Mouse (Mus musculus) liver, embryonic 16.5 days (tissue): ENCODE results near the gene Cdh13. TPM values are rescaled to one million over a fixed set of nuclear protein-coding genes. Genes with fewer than 3 reads are reported as not detected.
"Not testable (repeated sequence)": the region's sequence is repeated elsewhere in the genome, so short reads cannot be mapped to it uniquely, and the experiment has no call there.

Experiments
- ATAC-seq: fragments of 200-750 bp; cut with Nextera tagmentation; 2 replicates; pipeline ENCODE4 v1.8.0; 2017; ENCODE audit warnings: low read depth, mild to moderate bottlenecking, moderate number of reproducible peaks, moderate library complexity
- H3K27ac ChIP-seq: fragments of 300-500 bp; sonication (generic); 2 replicates; pipeline ENCODE4 v1.5.1; 2014; ENCODE audit warnings: mild to moderate bottlenecking, low read length
- H3K27me3 ChIP-seq: fragments of 300-500 bp; sonication (generic); 2 replicates; pipeline ENCODE4 v1.6.1; 2014; ENCODE audit warnings: low read depth, low read length, mixed read lengths; ENCODE audit not compliant: control insufficient read depth, insufficient read depth
- H3K36me3 ChIP-seq: fragments of 300-500 bp; sonication (generic); 2 replicates; pipeline ENCODE4 v1.6.1; 2014; ENCODE audit warnings: mild to moderate bottlenecking; ENCODE audit not compliant: control insufficient read depth, insufficient read depth
- H3K4me1 ChIP-seq: fragments of 300-500 bp; sonication (generic); 2 replicates; pipeline ENCODE4 v1.6.1; 2014; ENCODE audit warnings: low read depth, low read length, mixed read lengths; ENCODE audit not compliant: control insufficient read depth
- H3K4me2 ChIP-seq: fragments of 300-500 bp; sonication (generic); 2 replicates; pipeline ENCODE4 v1.6.1; 2014; ENCODE audit warnings: low read depth, low read length, mixed read lengths
- H3K4me3 ChIP-seq: fragments of 300-500 bp; sonication (generic); 2 replicates; pipeline ENCODE4 v1.5.1; 2014; ENCODE audit warnings: low read depth, mild to moderate bottlenecking, low read length
- H3K9ac ChIP-seq: fragments of 300-500 bp; sonication (generic); 2 replicates; pipeline ENCODE4 v1.6.1; 2014; ENCODE audit warnings: low read depth, low read length
- H3K9me3 ChIP-seq: fragments of 300-500 bp; sonication (generic); replicated peaks from 2 replicates; pipeline ENCODE4 v1.6.1; 2016; ENCODE audit warnings: low read length; ENCODE audit not compliant: control insufficient read depth
- WGBS: fragments of 180-500 bp; shearing (Covaris S2); extraction: QIAGEN DNeasy Blood & Tissue Kit; methylation state at CpG from one replicate; pipeline ENCODE4 v1.1.7; 2014; ENCODE audit not compliant: insufficient replicate concordance; 5-methylcytosine and 5-hydroxymethylcytosine counted together
- polyA plus RNA-seq: library from polyadenylated mRNA; unstranded; fragments of >200 nt; fragmentation: Nextera tagmentation; extraction: Ambion mirVana; gene quantifications from 2 replicates; pipeline ENCODE4 v1.2.1, GENCODE M21; 2015

Cdh13 gene
- polyA plus RNA-seq, 1 experiment from 2014 or later = 1.0 TPM

DNA sequence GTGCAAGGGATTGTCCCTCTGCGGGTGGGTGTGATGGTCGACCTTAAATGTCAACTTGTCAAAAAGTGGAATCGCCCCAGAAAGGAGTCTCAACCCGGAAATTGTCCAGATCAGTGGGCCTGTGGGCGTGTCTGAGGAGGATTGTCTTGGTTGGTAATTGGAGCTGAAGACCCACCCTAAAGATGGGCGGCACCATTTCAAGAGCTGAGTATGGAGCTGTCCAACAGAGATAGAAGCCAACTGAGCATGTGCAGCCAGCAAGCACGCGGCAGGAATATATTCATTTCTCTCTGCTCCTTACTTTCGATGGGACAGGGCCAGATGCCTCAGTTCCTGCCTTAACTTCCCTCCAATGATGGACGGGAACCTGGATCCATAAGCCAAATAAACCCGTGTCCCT lies 466.3 kb downstream of the Cdh13 start:
- H3K27me3 ChIP-seq = no peaks in the 10 kb centered on the region
- H3K36me3 ChIP-seq = no peaks in the 10 kb centered on the region
- H3K9ac ChIP-seq = no peak overlapping the region
- H3K27ac ChIP-seq = no peak overlapping the region
- WGBS = 60% methylated on average over 11 of the region's 11 CpGs
- no peak overlapping the region for H3K4me3 ChIP-seq
- H3K4me1 ChIP-seq = no peaks in the 10 kb centered on the region
- no peak for ATAC-seq
- no peak overlapping the region for H3K4me2 ChIP-seq
- no peaks in the 10 kb centered on the region; the same call in 1 of the 2 replicates for H3K9me3 ChIP-seq

DNA sequence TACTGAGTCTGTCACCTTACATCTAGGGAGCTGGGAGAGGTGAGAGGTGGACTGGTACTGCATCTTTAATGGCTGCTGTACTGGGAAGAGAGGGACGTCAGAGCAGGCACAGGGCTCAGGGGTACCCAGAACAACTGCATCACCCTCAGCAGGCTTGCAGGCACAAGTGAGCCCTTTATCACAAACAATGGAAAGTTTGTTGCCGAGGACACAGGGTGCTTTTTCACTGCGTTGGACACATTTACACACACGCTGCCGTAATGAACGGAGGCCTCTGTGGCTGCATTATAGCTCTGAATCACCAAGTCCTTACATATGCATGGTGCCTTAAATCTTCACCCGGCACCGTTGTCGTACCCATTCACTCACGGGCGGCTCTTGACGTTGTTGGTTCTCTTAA lies 470.2 kb downstream of the Cdh13 start:
- no peak overlapping the region for H3K4me3 ChIP-seq
- H3K9ac ChIP-seq = no peak overlapping the region
- no peak for ATAC-seq
- H3K36me3 ChIP-seq = no peaks in the 10 kb centered on the region
- no peaks in the 10 kb centered on the region for H3K9me3 ChIP-seq
- H3K4me1 ChIP-seq = no peaks in the 10 kb centered on the region
- H3K27me3 ChIP-seq = no peaks in the 10 kb centered on the region
- no peak overlapping the region for H3K27ac ChIP-seq
- H3K4me2 ChIP-seq = no peak overlapping the region
- WGBS = 76% methylated on average over 12 of the region's 12 CpGs

DNA sequence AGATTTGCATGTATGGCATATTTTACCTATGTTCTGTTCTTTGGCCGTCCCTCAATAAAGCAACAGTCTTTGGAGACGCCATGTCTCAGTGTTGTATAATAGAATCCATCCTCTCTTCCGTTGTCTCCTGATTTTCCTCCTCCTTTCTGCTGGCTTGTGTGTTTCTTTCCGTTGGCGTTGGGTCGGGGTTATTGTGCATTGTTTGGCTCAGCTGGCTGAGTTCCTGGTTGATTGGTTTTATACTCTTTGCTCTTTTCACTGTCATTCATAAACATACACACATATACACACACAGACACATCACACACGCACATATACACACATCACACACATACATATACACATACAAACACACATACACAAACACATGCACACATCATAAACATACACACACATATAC lies 470.6 kb downstream of the Cdh13 start:
- 61% methylated on average over 7 of the region's 7 CpGs for WGBS
- Histone ChIP-seq H3K4me3 (no peak overlapping the region), H3K9ac (no peak overlapping the region)

DNA sequence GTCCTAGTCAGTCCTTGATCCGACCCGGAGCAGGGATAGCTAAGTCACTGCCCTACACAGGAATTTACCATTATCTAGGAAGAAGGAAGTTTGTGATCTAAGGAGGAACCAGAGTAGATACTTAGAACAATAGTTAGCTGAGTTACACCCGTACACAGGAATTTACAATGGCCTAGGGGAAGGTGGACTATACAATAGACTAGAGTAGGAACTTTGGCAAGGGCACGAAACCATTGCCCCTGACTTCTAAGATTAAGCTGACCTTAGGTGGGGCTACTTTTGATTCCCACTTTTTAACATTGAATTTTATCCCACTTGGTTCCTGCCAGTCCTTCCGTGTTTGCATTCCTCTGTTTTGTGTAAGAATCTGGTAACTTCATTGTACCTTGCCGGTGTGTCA lies 494.0 kb downstream of the Cdh13 start:
- WGBS = 71% methylated on average over 6 of the region's 6 CpGs

More for the DNA sequence above, 470.6 kb downstream of the Cdh13 start:
- Histone ChIP-seq H3K4me1 (no peaks in the 10 kb centered on the region), H3K4me2 (no peak overlapping the region), H3K9me3 (no peaks in the 10 kb centered on the region), H3K27ac (no peak overlapping the region), H3K27me3 (no peaks in the 10 kb centered on the region), H3K36me3 (no peaks in the 10 kb centered on the region)
- no peak for ATAC-seq

DNA sequence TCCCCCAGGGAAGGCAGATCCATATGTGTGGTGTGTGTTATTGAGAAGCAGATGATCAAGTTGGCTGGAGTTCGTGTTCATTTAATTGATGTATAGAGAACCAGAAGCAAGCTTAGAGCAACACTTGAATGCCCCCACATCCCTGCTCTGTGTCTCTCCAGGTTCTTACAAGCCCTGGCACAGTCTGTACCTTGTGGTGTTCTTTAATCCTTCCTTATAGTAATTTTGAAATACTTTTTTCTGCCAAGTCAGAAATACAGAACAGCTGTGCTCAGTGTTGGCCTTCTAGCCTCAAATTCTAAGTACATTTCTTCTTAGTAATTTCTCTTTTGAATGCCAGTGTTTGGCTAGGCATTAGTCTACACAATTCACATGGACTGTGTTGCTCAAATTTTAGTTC lies 494.8 kb downstream of the Cdh13 start:
- no peak overlapping the region for H3K9ac ChIP-seq
- no peaks in the 10 kb centered on the region for H3K27me3 ChIP-seq
- H3K4me1 ChIP-seq = no peaks in the 10 kb centered on the region
- H3K27ac ChIP-seq = no peak overlapping the region
- no peak for ATAC-seq
- no peak overlapping the region for H3K4me3 ChIP-seq
- H3K9me3 ChIP-seq = no peaks in the 10 kb centered on the region
- no peak overlapping the region for H3K4me2 ChIP-seq
- no peaks in the 10 kb centered on the region for H3K36me3 ChIP-seq
- 73% methylated on average over 1 of the region's 1 CpGs for WGBS

More for the DNA sequence above, 494.0 kb downstream of the Cdh13 start:
- not testable (repeated sequence) for H3K27me3 ChIP-seq, H3K9me3 ChIP-seq, H3K4me1 ChIP-seq, H3K9ac ChIP-seq, H3K4me3 ChIP-seq, H3K36me3 ChIP-seq, ATAC-seq, H3K27ac ChIP-seq, H3K4me2 ChIP-seq

DNA sequence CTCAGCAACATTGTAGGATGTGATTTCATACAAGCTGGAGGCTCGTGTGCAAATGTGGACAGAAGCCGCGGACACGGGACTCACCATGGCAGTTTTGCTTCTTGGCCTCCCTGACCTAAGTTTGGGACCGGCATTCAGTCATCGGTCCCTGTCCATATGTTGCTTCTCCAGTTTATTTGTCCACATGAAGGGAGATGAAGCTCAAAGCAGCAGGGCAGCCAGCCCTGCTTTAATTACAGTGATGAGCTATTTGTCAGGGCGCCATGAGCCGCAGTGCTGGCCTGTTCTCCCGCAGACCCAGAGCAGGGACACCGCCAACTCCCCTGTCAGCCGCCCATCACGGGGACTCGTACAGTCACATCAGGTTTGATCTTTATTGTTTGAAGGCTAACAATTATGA lies 502.1 kb downstream of the Cdh13 start:
- no peak for ATAC-seq
- no peaks in the 10 kb centered on the region for H3K9me3 ChIP-seq
- H3K27ac ChIP-seq = no peak overlapping the region
- no peaks in the 10 kb centered on the region for H3K4me1 ChIP-seq
- H3K4me2 ChIP-seq = no peak overlapping the region
- no peak overlapping the region for H3K9ac ChIP-seq
- H3K36me3 ChIP-seq = no peaks in the 10 kb centered on the region
- H3K27me3 ChIP-seq = no peaks in the 10 kb centered on the region
- no peak overlapping the region for H3K4me3 ChIP-seq
- WGBS = 75% methylated on average over 13 of the region's 13 CpGs

DNA sequence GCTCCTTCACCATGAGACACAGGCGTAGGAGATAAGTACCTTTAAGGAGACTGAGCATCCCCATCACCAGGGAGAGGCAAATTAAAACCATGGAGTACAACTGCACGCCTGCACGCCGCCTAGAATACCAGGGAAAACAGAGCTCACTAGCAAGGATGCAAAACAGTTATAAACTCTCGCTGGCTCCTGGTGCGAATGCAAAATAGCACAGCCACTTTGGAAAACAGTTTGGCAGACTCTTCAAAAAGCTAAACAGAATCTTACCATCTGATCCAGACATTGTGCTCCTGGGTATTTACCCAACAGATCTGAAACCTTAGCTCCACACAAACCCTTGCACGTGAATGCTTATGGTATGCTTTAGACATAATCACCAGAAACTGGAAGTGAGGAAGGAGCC lies 506.1 kb downstream of the Cdh13 start:
- Histone ChIP-seq H3K9me3 (no peaks in the 10 kb centered on the region), H3K27ac (no peak overlapping the region), H3K36me3 (no peaks in the 10 kb centered on the region), H3K4me2 (no peak overlapping the region), H3K4me3 (no peak overlapping the region), H3K9ac (no peak overlapping the region), H3K27me3 (no peaks in the 10 kb centered on the region), H3K4me1 (no peaks in the 10 kb centered on the region)
- 64% methylated on average over 7 of the region's 7 CpGs for WGBS
- no peak for ATAC-seq

DNA sequence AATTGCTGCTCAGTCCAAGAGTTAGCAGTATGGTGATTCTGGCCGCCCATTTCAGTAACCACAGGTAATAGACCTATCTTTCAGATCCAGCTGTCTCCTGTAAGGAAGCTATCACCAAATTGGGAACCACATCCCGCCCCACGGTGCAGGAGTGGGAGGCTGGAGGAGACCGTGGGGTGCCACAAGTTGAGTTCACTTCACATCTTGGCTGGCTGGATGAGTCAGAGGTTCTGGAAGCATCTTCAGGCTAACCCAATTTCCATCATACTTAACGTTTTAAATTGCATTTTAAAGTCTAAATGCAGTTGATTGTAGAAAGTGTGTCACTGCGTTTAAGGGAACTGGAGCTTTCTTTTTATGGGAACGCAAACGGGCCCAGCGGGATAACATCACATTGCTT lies 511.4 kb downstream of the Cdh13 start:
- 60% methylated on average over 9 of the region's 9 CpGs for WGBS
- no peak overlapping the region for H3K4me3 ChIP-seq
- H3K9ac ChIP-seq = no peak overlapping the region
- no peak for ATAC-seq
- H3K9me3 ChIP-seq = no peaks in the 10 kb centered on the region
- no peaks in the 10 kb centered on the region for H3K4me1 ChIP-seq
- no peak overlapping the region for H3K4me2 ChIP-seq
- no peaks in the 10 kb centered on the region for H3K27me3 ChIP-seq
- H3K36me3 ChIP-seq = no peaks in the 10 kb centered on the region
- H3K27ac ChIP-seq = no peak overlapping the region

DNA sequence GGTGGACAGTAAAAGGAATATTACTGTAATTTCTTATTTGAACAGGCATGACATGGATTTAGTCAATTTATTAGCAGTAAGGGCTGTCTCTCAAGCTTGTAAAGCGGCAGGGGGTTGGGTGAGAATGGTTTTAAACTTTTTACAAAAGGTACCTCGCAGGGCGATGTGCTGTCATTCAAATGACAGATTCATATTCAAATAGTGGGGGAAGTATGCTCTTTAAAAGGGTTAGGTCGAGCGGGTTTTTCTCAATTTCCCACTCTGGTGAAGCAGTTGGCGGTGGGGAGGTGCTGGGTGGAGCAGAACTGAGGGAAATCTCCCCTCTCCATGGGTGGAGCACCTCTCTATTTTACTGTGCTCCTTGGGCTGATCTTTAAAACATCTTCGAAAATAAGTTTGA lies 513.0 kb downstream of the Cdh13 start:
- 37% methylated on average over 7 of the region's 7 CpGs for WGBS

More for the DNA sequence above, 513.0 kb downstream of the Cdh13 start:
- H3K27ac ChIP-seq = no peak overlapping the region
- H3K27me3 ChIP-seq = no peaks in the 10 kb centered on the region
- ATAC-seq = no peak
- no peak overlapping the region for H3K4me2 ChIP-seq
- H3K9me3 ChIP-seq = peaks cover 4% of the 10 kb centered on the region; the same call in 1 of the 2 replicates
- H3K4me3 ChIP-seq = no peak overlapping the region
- no peaks in the 10 kb centered on the region for H3K4me1 ChIP-seq
- H3K36me3 ChIP-seq = no peaks in the 10 kb centered on the region
- no peak overlapping the region for H3K9ac ChIP-seq
